Mouse (Mus musculus): Measurements from ENCODE around the gene Erich6. TPM values are rescaled to one million over a fixed set of nuclear protein-coding genes. Genes with fewer than 3 reads are reported as not detected.
A peak's percentile ranks its signal among the peaks of the same experiment; 100 is the strongest.
"Not testable (repeated sequence)": the region's sequence is repeated elsewhere in the genome, so short reads cannot be mapped to it uniquely, and the experiment has no call there.

The Erich6 gene
- polyA plus RNA-seq, 1 experiment from 2014 or later = not detected

DNA sequence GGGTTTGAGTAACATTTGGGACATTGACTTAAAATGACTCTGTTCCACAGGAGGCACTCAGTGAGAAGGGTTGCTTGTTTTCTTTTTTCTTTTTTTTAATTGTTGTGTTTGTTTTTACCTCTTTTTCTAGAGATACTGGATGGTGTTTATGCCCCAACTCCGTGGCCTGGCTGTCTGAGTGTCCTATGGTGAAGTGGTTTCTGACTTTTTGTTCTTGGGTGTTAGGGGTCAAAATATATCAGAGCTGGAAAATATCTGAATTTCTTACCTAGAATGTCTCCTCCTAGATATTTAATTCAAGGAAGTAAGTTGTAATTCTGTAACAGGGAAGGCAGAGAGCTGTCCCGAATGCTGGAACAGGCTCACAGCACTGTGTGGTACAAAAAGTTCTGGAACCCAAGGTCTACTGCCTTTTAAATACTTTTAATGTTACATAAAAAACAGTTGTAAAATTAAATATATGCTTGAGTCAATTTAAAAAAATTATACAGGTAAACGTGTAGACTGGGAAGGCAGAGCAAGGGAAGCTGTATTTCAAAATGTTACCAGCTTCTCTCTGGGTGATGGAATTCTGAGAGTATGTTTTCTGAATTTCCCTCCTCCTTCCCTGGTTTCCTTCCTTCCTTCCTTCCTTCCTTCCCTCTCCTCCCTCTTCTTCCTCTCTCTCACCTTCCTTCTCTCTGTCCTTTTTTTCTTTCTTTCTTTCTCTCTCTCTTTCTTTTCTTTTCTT, 14.2 kb downstream of the Erich6 start:
- Histone ChIP-seq H3K4me1 (replicated peaks) (no peaks in the 10 kb centered on the region), H3K9ac (no peak overlapping the region), H3K9me3 (no peaks in the 10 kb centered on the region), H3K36me3 (no peaks in the 10 kb centered on the region), H3K27me3 (replicated peaks) (no peaks in the 10 kb centered on the region), H3K4me2 (replicated peaks) (no peak overlapping the region), H3K4me3 (replicated peaks) (no peak overlapping the region), H3K27ac (no peak overlapping the region)
- ATAC-seq = no peak
- 69% methylated on average over 3 of the region's 3 CpGs for WGBS

DNA sequence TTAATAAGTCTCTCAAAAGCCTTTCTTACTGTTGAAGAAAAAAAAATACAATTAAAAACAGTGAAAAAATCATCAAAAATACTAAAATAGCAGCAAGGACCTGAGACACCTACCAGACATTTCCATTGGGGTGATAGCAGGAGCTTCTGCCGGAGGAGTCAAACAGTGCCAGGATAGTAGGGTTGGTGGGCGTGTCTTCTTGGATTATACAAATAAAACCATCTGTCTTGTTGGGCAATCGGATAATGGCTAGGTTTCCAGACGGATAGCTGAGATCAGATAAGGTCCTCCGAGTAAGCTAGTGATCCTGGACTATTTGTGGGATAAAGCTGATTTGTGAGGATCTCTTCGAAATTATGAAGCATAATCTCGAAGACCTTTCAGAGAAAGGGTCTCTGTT, 15.9 kb downstream of the Erich6 start:
- Histone ChIP-seq H3K4me3 (replicated peaks) (no peak overlapping the region), H3K36me3 (no peaks in the 10 kb centered on the region), H3K27ac (no peak overlapping the region), H3K4me1 (replicated peaks) (no peaks in the 10 kb centered on the region), H3K9me3 (no peaks in the 10 kb centered on the region), H3K27me3 (replicated peaks) (no peaks in the 10 kb centered on the region), H3K4me2 (replicated peaks) (no peak overlapping the region), H3K9ac (no peak overlapping the region)
- WGBS = 63% methylated on average over 7 of the region's 7 CpGs
- ATAC-seq = no peak

- 81% methylated on average over 5 of the region's 5 CpGs for WGBS
- 0 out of 2 replicates have a peak, but pooled peaks cover 2% of the 10 kb centered on the region for H3K9me3 ChIP-seq
- no peaks in the 10 kb centered on the region for H3K4me1 ChIP-seq (replicated peaks)
- no peak for ATAC-seq
- no peak overlapping the region for H3K27ac ChIP-seq
- no peak overlapping the region for H3K4me2 ChIP-seq (replicated peaks)
- no peak overlapping the region for H3K9ac ChIP-seq
- no peaks in the 10 kb centered on the region for H3K27me3 ChIP-seq (replicated peaks)
- no peaks in the 10 kb centered on the region for H3K36me3 ChIP-seq
- H3K4me3 ChIP-seq (replicated peaks) = no peak overlapping the region
Measured at GRCm38 (mm10) chr3:58609985-58610384, 27.0 kb downstream of the Erich6 start.

- 74% methylated on average over 4 of the region's 4 CpGs for WGBS
- Histone ChIP-seq H3K4me1 (replicated peaks) (no peaks in the 10 kb centered on the region), H3K4me3 (replicated peaks) (no peak overlapping the region), H3K4me2 (replicated peaks) (no peak overlapping the region), H3K9ac (no peak overlapping the region), H3K27ac (no peak overlapping the region), H3K36me3 (no peaks in the 10 kb centered on the region), H3K27me3 (replicated peaks) (no peaks in the 10 kb centered on the region), H3K9me3 (0 out of 2 replicates have a peak, but pooled peaks cover 2% of the 10 kb centered on the region)
- no peak for ATAC-seq
Measured at GRCm38 (mm10) chr3:58608506-58608905, 28.5 kb downstream of the Erich6 start.

DNA sequence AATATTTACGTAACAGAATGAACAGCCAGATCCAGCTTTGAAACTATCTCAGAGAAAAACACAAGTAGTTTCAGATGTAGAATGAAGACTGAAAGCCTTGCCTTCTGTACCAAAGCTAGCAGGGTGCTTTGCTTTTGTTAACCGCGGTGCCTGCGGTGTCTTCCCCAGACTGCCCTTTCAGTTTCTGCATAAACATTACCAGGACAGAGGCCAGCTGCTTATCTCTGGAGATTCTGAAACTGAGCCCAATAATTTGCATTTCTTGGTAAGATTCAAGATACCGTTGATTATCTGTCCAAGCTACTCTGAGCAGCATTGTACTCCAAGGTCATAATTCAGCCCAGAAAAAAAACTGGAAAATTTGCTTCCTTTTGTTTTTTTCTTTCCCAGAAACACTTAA, 43.4 kb downstream of the Erich6 start:
- Histone ChIP-seq H3K27me3 (replicated peaks) (no peaks in the 10 kb centered on the region), H3K4me1 (replicated peaks) (no peaks in the 10 kb centered on the region), H3K36me3 (no peaks in the 10 kb centered on the region), H3K4me3 (replicated peaks) (no peak overlapping the region), H3K9me3 (no peaks in the 10 kb centered on the region), H3K27ac (no peak overlapping the region), H3K4me2 (replicated peaks) (no peak overlapping the region), H3K9ac (no peak overlapping the region)
- WGBS = 50% methylated on average over 5 of the region's 5 CpGs
- ATAC-seq = no peak

GRCm38 (mm10) chr3:58592666-58593065, 44.3 kb downstream of the Erich6 start:
- WGBS = 82% methylated on average over 7 of the region's 7 CpGs
- not testable (repeated sequence) for H3K9me3 ChIP-seq; H3K4me3 ChIP-seq (replicated peaks); H3K36me3 ChIP-seq; H3K27ac ChIP-seq; H3K4me1 ChIP-seq (replicated peaks); H3K27me3 ChIP-seq (replicated peaks); H3K9ac ChIP-seq; ATAC-seq; H3K4me2 ChIP-seq (replicated peaks)

- H3K4me3 ChIP-seq (replicated peaks); H3K9me3 ChIP-seq; H3K27me3 ChIP-seq (replicated peaks); H3K27ac ChIP-seq; H3K36me3 ChIP-seq; ATAC-seq; H3K9ac ChIP-seq; H3K4me2 ChIP-seq (replicated peaks); H3K4me1 ChIP-seq (replicated peaks): not testable (repeated sequence)
- WGBS = 77% methylated on average over 4 of the region's 4 CpGs
Measured at GRCm38 (mm10) chr3:58590544-58590943, 46.5 kb downstream of the Erich6 start.

GRCm38 (mm10) chr3:58582788-58583426, 54.1 kb downstream of the Erich6 start:
- peak; percentile 53 for ATAC-seq
- no peak overlapping the region for H3K4me3 ChIP-seq (replicated peaks)
- peaks cover 5% of the 10 kb centered on the region; the same call in 1 of the 2 replicates for H3K4me1 ChIP-seq (replicated peaks)
- WGBS = 82% methylated on average over 5 of the region's 5 CpGs
- H3K27me3 ChIP-seq (replicated peaks) = no peaks in the 10 kb centered on the region
- no peak overlapping the region for H3K9ac ChIP-seq
- no peak overlapping the region for H3K4me2 ChIP-seq (replicated peaks)
- H3K27ac ChIP-seq = no peak overlapping the region
- H3K36me3 ChIP-seq = no peaks in the 10 kb centered on the region
- H3K9me3 ChIP-seq = no peaks in the 10 kb centered on the region

DNA sequence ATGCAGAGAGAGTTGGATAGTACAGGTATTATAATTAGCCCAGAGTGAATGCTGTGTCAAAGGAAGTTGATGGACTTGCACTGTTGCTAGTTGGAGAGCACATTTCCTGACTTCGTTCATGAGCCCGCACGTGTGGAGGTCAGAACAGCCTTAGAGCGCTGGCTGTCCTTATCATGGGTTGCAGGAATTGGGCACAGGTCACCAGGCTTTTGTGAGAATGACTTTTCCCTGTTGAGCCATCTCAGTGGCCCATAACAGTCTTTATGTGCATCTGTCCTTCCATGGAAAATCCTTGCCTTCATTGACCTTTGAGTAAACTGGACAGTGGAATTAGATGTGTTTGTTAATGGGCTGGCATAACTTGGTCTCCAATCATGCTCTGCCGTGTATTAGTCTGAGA, 54.7 kb downstream of the Erich6 start:
- no peak for ATAC-seq
- no peak overlapping the region for H3K4me2 ChIP-seq (replicated peaks)
- no peaks in the 10 kb centered on the region for H3K27me3 ChIP-seq (replicated peaks)
- H3K4me3 ChIP-seq (replicated peaks) = no peak overlapping the region
- no peak overlapping the region for H3K9ac ChIP-seq
- H3K4me1 ChIP-seq (replicated peaks) = peaks cover 5% of the 10 kb centered on the region; the same call in 1 of the 2 replicates
- H3K9me3 ChIP-seq = no peaks in the 10 kb centered on the region
- WGBS = 78% methylated on average over 5 of the region's 5 CpGs
- H3K27ac ChIP-seq = no peak overlapping the region
- no peaks in the 10 kb centered on the region for H3K36me3 ChIP-seq

DNA sequence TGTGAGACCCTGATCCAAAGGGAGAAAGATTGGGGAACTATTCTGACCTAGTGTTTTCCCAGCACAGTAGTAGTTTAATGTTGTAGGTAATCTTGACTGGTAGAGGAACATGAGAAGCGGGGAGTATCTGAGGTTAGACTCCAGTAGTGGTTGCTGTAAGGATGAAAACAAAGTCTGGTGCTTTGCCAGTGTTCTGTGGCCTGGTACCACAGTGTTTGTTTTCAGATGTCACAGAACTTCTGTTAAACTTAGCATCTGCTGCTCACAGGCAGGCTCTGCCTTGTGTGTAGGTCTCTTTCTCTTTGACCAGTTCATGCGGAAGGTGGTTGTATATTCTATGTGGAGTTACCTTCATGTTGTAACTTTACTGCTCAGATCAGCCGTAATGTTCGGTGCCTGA, 55.5 kb downstream of the Erich6 start:
- Histone ChIP-seq H3K9ac (no peak overlapping the region), H3K4me2 (replicated peaks) (no peak overlapping the region), H3K9me3 (no peaks in the 10 kb centered on the region), H3K27ac (no peak overlapping the region), H3K4me1 (replicated peaks) (peaks cover 5% of the 10 kb centered on the region; the same call in 1 of the 2 replicates), H3K4me3 (replicated peaks) (no peak overlapping the region), H3K36me3 (no peaks in the 10 kb centered on the region), H3K27me3 (replicated peaks) (no peaks in the 10 kb centered on the region)
- ATAC-seq = no peak
- WGBS = 64% methylated on average over 4 of the region's 4 CpGs

GRCm38 (mm10) chr3:58577506-58578050, 59.4 kb downstream of the Erich6 start:
- peaks cover 5% of the 10 kb centered on the region; the same call in 1 of the 2 replicates for H3K4me1 ChIP-seq (replicated peaks)
- H3K27ac ChIP-seq = no peak overlapping the region
- peak overlapping the region; percentile 100 for H3K9ac ChIP-seq
- H3K36me3 ChIP-seq = no peaks in the 10 kb centered on the region
- 11% methylated on average over 8 of the region's 8 CpGs for WGBS
- H3K4me3 ChIP-seq (replicated peaks) = peak overlapping the region; percentile 97
- no peak for ATAC-seq
- H3K4me2 ChIP-seq (replicated peaks) = peak overlapping the region; percentile 52
- no peaks in the 10 kb centered on the region for H3K9me3 ChIP-seq
- H3K27me3 ChIP-seq (replicated peaks) = no peaks in the 10 kb centered on the region

GRCm38 (mm10) chr3:58577067-58577503, 59.9 kb downstream of the Erich6 start:
- Histone ChIP-seq H3K9me3 (no peaks in the 10 kb centered on the region), H3K9ac (peak overlapping the region; percentile 100), H3K36me3 (no peaks in the 10 kb centered on the region), H3K4me2 (replicated peaks) (peak overlapping the region; percentile 52), H3K27ac (peak overlapping the region; percentile 99), H3K27me3 (replicated peaks) (no peaks in the 10 kb centered on the region), H3K4me1 (replicated peaks) (peaks cover 5% of the 10 kb centered on the region; the same call in 1 of the 2 replicates), H3K4me3 (replicated peaks) (peak overlapping the region; percentile 97)
- ATAC-seq = peak; percentile 83
- WGBS = under 1% methylated on average over 36 of the region's 36 CpGs
